Comparison of ENCODE assay signal across 8 mouse cellular contexts in the genomic region with DNA sequence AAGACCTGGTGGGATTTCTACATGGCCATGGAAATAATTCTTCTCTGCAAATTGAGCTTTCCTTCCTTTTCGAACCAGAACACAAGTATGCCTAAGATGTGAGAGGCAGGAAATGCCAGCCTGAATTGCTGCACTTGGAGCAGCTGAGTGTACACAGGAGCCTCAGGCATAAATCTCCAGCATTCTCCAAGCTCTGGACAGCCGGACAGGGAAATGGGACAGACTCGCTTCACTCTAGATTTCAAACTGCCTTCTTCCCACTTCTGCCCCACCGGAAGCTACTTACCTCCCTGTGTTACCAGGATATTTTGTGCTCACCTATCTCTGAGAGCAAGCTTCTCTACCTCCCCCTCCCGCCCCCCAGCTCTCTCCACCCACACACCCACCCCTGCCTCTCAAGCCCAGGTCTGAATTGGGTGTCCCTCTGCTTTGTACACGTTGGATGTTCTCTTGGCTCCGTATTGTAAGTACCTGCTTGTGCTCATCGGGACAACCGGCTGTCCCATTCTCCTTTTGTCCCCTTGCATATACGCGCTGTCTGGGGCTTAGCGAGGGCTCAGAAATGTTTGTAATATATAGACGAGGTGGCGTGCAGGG. TPM values are rescaled to one million over a fixed set of nuclear protein-coding genes. Genes with fewer than 3 reads are reported as not detected.
DNase-seq lines count a peak whose midpoint lies in the region; ATAC-seq and TF ChIP-seq lines count a peak whose summit lies in the region.

No protein-coding gene starts in this region.

- TF ChIP-seq CTCF in hindbrain, postnatal 0 days (IDR thresholded peaks at IDR 0.05; ENCODE audit: low read depth), result no peak
- no peak for TF ChIP-seq CTCF in midbrain, postnatal 0 days (IDR thresholded peaks at IDR 0.05)

- H3K4me2 ChIP-seq in kidney, embryonic 16.5 days (replicated peaks; ENCODE audit: low read depth, low read length), result peak overlapping the region; percentile 92
- peak overlapping the region; percentile 96 for H3K4me2 ChIP-seq in embryonic facial prominence, embryonic 12.5 days (replicated peaks)
- peak overlapping the region; percentile 91 for H3K4me2 ChIP-seq in hindbrain, postnatal 0 days (ENCODE audit: low read depth, low read length)
- H3K4me2 ChIP-seq in midbrain, postnatal 0 days (ENCODE audit: low read depth, low read length, poor library complexity, severe bottlenecking), result peak overlapping the region; percentile 84

- H3K36me3 ChIP-seq in kidney, embryonic 16.5 days (ENCODE audit: insufficient read depth, low read length), result no peaks in the 10 kb centered on the region
- no peaks in the 10 kb centered on the region for H3K36me3 ChIP-seq in embryonic facial prominence, embryonic 12.5 days
- H3K36me3 ChIP-seq in hindbrain, postnatal 0 days (ENCODE audit: insufficient read depth, low read length), result no peaks in the 10 kb centered on the region
- H3K36me3 ChIP-seq in midbrain, postnatal 0 days (ENCODE audit: insufficient read depth, low read length), result no peaks in the 10 kb centered on the region

- H3K9ac ChIP-seq in kidney, embryonic 16.5 days (replicated peaks; ENCODE audit: low read length), result peak overlapping the region; percentile 65
- H3K9ac ChIP-seq in embryonic facial prominence, embryonic 12.5 days, result peak overlapping the region; percentile 60
- peak overlapping the region; percentile 60 for H3K9ac ChIP-seq in hindbrain, postnatal 0 days (replicated peaks; ENCODE audit: low read length)
- H3K9ac ChIP-seq in midbrain, postnatal 0 days (replicated peaks; ENCODE audit: low read length, poor library complexity, severe bottlenecking), result peak overlapping the region; percentile 73

- H3K27ac ChIP-seq in kidney, embryonic 16.5 days (ENCODE audit: low read length), result no peak overlapping the region
- no peak overlapping the region for H3K27ac ChIP-seq in embryonic facial prominence, embryonic 12.5 days
- no peak overlapping the region for H3K27ac ChIP-seq in hindbrain, postnatal 0 days
- H3K27ac ChIP-seq in midbrain, postnatal 0 days (ENCODE audit: low read depth, low read length), result peak overlapping the region; percentile 47; the same call in 1 of the 2 replicates

- H3K4me3 ChIP-seq in kidney, embryonic 16.5 days (ENCODE audit: low read length), result peak overlapping the region; percentile 57
- peak overlapping the region; percentile 52 for H3K4me3 ChIP-seq in embryonic facial prominence, embryonic 12.5 days
- H3K4me3 ChIP-seq in hindbrain, postnatal 0 days (ENCODE audit: low read length), result peak overlapping the region; percentile 64
- H3K4me3 ChIP-seq in midbrain, postnatal 0 days (ENCODE audit: low read depth, low read length), result peak overlapping the region; percentile 72

- no peaks in the 10 kb centered on the region for H3K9me3 ChIP-seq in kidney, embryonic 16.5 days (ENCODE audit: low read length)
- no peaks in the 10 kb centered on the region for H3K9me3 ChIP-seq in embryonic facial prominence, embryonic 12.5 days
- H3K9me3 ChIP-seq in hindbrain, postnatal 0 days (ENCODE audit: low read length), result no peaks in the 10 kb centered on the region
- H3K9me3 ChIP-seq in midbrain, postnatal 0 days (ENCODE audit: low read length), result no peaks in the 10 kb centered on the region

- 3% methylated on average over 14 of the region's 14 CpGs for WGBS in kidney, embryonic 16.5 days
- WGBS in embryonic facial prominence, embryonic 12.5 days, result 3% methylated on average over 14 of the region's 14 CpGs
- 12% methylated on average over 14 of the region's 14 CpGs for WGBS in hindbrain, postnatal 0 days
- 9% methylated on average over 14 of the region's 14 CpGs for WGBS in midbrain, postnatal 0 days

- intact Hi-C loops in left cerebral cortex, postnatal 25 days (cut with DNase I), result loop anchor here (2.0 kb wide), 1 partner anchor 36 kb away; no protein-coding TSS in a partner anchor

- H3K27me3 ChIP-seq in kidney, embryonic 16.5 days (ENCODE audit: insufficient read depth, low read length), result peaks cover 30% of the 10 kb centered on the region
- H3K27me3 ChIP-seq in embryonic facial prominence, embryonic 12.5 days, result peaks cover 32% of the 10 kb centered on the region
- no peaks in the 10 kb centered on the region for H3K27me3 ChIP-seq in hindbrain, postnatal 0 days (ENCODE audit: insufficient read depth, low read length)
- H3K27me3 ChIP-seq in midbrain, postnatal 0 days (ENCODE audit: insufficient read depth, low read length), result no peaks in the 10 kb centered on the region; the same call in 1 of the 2 replicates

- ATAC-seq in kidney, embryonic 16.5 days (ENCODE audit: low FRiP score, low TSS enrichment), result no peak
- ATAC-seq in embryonic facial prominence, embryonic 12.5 days (ENCODE audit: insufficient number of reproducible peaks, insufficient read depth, low FRiP score, low TSS enrichment), result no peak
- no peak; the same call in 1 of the 2 replicates for ATAC-seq in hindbrain, postnatal 0 days
- ATAC-seq in midbrain, postnatal 0 days (ENCODE audit: low FRiP score), result peak; percentile 50

- H3K4me1 ChIP-seq in kidney, embryonic 16.5 days (ENCODE audit: insufficient read depth, low read length), result peaks cover 12% of the 10 kb centered on the region
- peaks cover 15% of the 10 kb centered on the region; the same call in 1 of the 2 replicates for H3K4me1 ChIP-seq in embryonic facial prominence, embryonic 12.5 days
- 0 out of 2 replicates have a peak, but pooled peaks cover 5% of the 10 kb centered on the region for H3K4me1 ChIP-seq in hindbrain, postnatal 0 days (ENCODE audit: insufficient read depth, low read length)
- H3K4me1 ChIP-seq in midbrain, postnatal 0 days (ENCODE audit: insufficient read depth, low read length), result peaks cover 5% of the 10 kb centered on the region; the same call in 1 of the 2 replicates

- no peak for DNase-seq in kidney, postnatal 4 days
- DNase-seq in hindbrain, postnatal 0 days (ENCODE audit: low spot score), result peak; percentile 25
- DNase-seq in midbrain, postnatal 0 days (ENCODE audit: low spot score), result no peak
- DNase-seq in left cerebral cortex, postnatal 25 days (ENCODE audit: low spot score in 2 of 2), result no peak
- no peak for DNase-seq in urinary bladder, adult 2 months (ENCODE audit: low spot score)
- DNase-seq in left cerebral cortex, adult 18-20 months (ENCODE audit: low spot score in 2 of 2), result no peak

RNA-seq across cellular contexts. Expression of gene Wipf3, which starts 0.5 kb away (rescaled TPM):
- polyA plus RNA-seq in kidney, embryonic 16.5 days (2015; fragmentation: Nextera tagmentation; extraction: Ambion mirVana), result 3.1 and 3.2 TPM in 2 replicates
- 1.4 and 2.2 TPM in 2 replicates for polyA plus RNA-seq in embryonic facial prominence, embryonic 12.5 days (2016; fragmentation: Nextera tagmentation; extraction: Ambion mirVana)
- total RNA-seq in hindbrain, postnatal 0 days (2014; rRNA removed), result 1.4 and 4.2 TPM in 2 replicates
- 1.0 TPM in 2 replicates for polyA plus RNA-seq in hindbrain, postnatal 0 days (2015; fragmentation: Nextera tagmentation; extraction: Ambion mirVana)
- 4.5 and 5.9 TPM in 2 replicates for total RNA-seq in midbrain, postnatal 0 days (2014; rRNA removed)
- polyA plus RNA-seq in midbrain, postnatal 0 days (2015; fragmentation: Nextera tagmentation; extraction: Ambion mirVana), result 1.3 and 1.7 TPM in 2 replicates
- 10 to 100 TPM; 72.4 to 84.9 TPM for total RNA-seq in left cerebral cortex, postnatal 25 days (2021)
- 0.95 and 1.7 TPM in 2 replicates for polyA plus RNA-seq in urinary bladder, adult 2 months (2012; rRNA removed)
- 10 to 100 TPM; 73.0 to 85.6 TPM for total RNA-seq in left cerebral cortex, adult 18-20 months (2021)
